Mouse (Mus musculus) intestine, embryonic 15.5 days (tissue): ENCODE measurements around the gene Pear1. TPM values are rescaled to one million over a fixed set of nuclear protein-coding genes. Genes with fewer than 3 reads are reported as not detected.

Experiments
- ATAC-seq: fragments of 200-750 bp; cut with Nextera tagmentation; 2 replicates; pipeline ENCODE4 v1.8.0; 2017; ENCODE audit warnings: moderate TSS enrichment, moderate library complexity
- H3K27ac ChIP-seq: fragments of 300-500 bp; sonication (generic); 2 replicates; pipeline ENCODE4 v1.5.1; 2015; ENCODE audit warnings: mild to moderate bottlenecking, inconsistent platforms
- H3K27me3 ChIP-seq: fragments of 300-500 bp; sonication (generic); replicated peaks from 2 replicates; pipeline ENCODE4 v1.6.1; 2015; ENCODE audit warnings: inconsistent platforms
- H3K36me3 ChIP-seq: fragments of 300-500 bp; sonication (generic); 2 replicates; pipeline ENCODE4 v1.6.1; 2015; ENCODE audit warnings: inconsistent platforms
- H3K4me1 ChIP-seq: fragments of 300-500 bp; sonication (generic); replicated peaks from 2 replicates; pipeline ENCODE4 v1.6.1; 2015; ENCODE audit warnings: inconsistent platforms
- H3K4me2 ChIP-seq: fragments of 300-500 bp; sonication (generic); replicated peaks from 2 replicates; pipeline ENCODE4 v1.6.1; 2015; ENCODE audit warnings: mild to moderate bottlenecking, inconsistent platforms
- H3K4me3 ChIP-seq: fragments of 300-500 bp; sonication (generic); replicated peaks from 2 replicates; pipeline ENCODE4 v1.5.1; 2015; ENCODE audit warnings: inconsistent platforms
- H3K9ac ChIP-seq: fragments of 300-500 bp; sonication (generic); 2 replicates; pipeline ENCODE4 v1.6.1; 2015; ENCODE audit warnings: inconsistent platforms
- H3K9me3 ChIP-seq: fragments of 300-500 bp; sonication (generic); 2 replicates; pipeline ENCODE4 v1.6.1; 2016; ENCODE audit warnings: inconsistent platforms
- WGBS: fragments of 180-500 bp; shearing (Covaris S2); methylation state at CpG from one replicate; pipeline ENCODE4 v1.1.7; 2015; 5-methylcytosine and 5-hydroxymethylcytosine counted together
- polyA plus RNA-seq: library from polyadenylated mRNA; unstranded; fragments of >200 nt; fragmentation: Nextera tagmentation; extraction: Ambion mirVana; gene quantifications from 2 replicates; pipeline ENCODE4 v1.2.1, GENCODE M21; 2015

Gene Pear1
- polyA plus RNA-seq, 1 experiment from 2014 or later, result 22.6 TPM

DNA sequence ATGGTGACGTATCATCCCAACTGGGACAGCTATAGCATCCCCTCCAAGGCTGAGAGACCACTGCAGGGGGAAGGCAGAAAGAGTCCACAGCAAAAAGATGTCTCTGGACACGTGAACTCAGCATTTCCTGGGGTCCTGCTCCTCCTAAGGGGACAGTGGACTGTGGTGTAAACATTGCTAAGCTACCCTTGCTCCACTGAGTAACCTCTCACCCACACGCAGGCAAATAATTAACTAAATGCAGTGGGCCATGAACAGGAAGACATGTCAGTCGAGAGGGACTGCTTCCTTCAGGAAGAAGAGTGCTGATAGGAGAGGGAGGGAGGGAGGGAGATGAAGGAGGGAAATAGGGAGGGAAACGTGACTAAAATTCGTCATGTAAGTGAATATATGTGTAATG is 53.0 kb downstream of the Pear1 start:
- Histone ChIP-seq H3K27ac (no peak overlapping the region), H3K36me3 (no peaks in the 10 kb centered on the region), H3K4me3 (no peak overlapping the region), H3K4me2 (no peak overlapping the region), H3K4me1 (peaks cover 22% of the 10 kb centered on the region), H3K9ac (no peak overlapping the region), H3K27me3 (no peaks in the 10 kb centered on the region), H3K9me3 (no peaks in the 10 kb centered on the region)
- 25% methylated on average over 6 of the region's 6 CpGs for WGBS
- ATAC-seq, result peak; percentile 37

DNA sequence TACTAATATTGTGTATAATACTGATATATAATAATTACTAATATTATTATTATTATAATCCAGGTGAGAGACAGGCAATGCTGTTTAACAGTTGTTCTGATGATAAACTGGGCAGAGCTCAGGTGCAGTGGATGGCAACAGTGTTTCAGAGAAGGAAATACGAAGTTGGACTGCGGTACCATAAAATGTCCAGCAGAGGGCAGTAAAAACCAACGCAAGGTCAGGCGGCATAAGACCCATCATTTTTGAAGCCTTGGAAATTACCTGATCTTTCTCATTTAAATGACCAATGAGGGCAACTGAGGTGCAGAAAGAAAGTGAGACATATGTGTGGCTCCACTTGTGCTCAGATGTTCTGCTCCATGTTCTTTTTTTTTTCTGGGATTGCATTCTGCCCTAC is 53.8 kb downstream of the Pear1 start:
- Histone ChIP-seq H3K27ac (no peak overlapping the region), H3K4me1 (peaks cover 29% of the 10 kb centered on the region), H3K9ac (no peak overlapping the region), H3K9me3 (no peaks in the 10 kb centered on the region), H3K4me3 (no peak overlapping the region), H3K4me2 (no peak overlapping the region), H3K27me3 (no peaks in the 10 kb centered on the region), H3K36me3 (no peaks in the 10 kb centered on the region)
- 0% methylated on average over 4 of the region's 4 CpGs for WGBS
- no peak for ATAC-seq

DNA sequence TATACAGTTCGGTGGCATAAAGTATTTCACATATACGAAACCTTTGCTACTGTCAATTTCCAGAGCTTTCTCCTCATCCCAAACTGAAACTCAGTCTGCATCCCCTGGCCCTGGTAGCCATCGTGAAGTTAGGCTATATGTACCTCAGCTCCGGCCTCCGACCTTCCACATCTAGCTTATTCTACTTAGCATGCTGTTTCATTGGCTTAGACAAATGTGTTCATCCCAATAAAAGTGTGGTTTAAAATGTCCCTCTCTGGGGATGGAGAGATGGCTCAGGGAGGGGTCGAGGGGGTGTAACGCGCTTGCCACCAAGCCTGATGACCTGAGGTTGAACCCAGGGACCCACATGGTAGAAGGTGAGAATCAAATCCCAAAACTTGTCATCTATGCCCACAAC is 54.6 kb downstream of the Pear1 start:
- H3K9ac ChIP-seq, result no peak overlapping the region
- no peak overlapping the region for H3K4me3 ChIP-seq
- H3K27ac ChIP-seq, result no peak overlapping the region
- H3K36me3 ChIP-seq, result no peaks in the 10 kb centered on the region
- H3K27me3 ChIP-seq, result no peaks in the 10 kb centered on the region
- WGBS, result 76% methylated on average over 8 of the region's 8 CpGs
- no peak overlapping the region for H3K4me2 ChIP-seq
- no peak for ATAC-seq
- peaks cover 36% of the 10 kb centered on the region for H3K4me1 ChIP-seq
- H3K9me3 ChIP-seq, result no peaks in the 10 kb centered on the region

DNA sequence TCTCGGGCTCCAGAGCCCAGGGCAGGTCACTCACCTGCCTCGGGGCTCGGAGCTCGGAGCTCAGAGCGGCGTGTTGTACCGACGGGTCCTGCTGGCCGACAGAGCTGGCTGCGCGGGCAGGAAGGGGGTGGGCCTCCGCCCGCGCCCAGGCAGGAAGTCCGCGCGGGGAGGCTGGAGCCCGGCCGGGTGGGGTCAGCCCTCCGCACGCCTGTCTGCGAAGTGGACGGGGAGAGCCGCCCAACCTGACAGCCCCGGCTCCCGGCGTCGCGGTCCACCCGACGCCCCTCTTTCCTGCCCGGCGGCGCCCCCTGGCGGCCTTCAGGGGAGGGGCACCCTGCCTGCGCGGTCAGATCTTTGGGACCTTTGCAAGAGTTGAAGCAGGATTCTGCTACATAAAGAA is 55.3 kb downstream of the Pear1 start:
- peak; percentile 73 for ATAC-seq
- peak overlapping the region; percentile 50 for H3K9ac ChIP-seq
- H3K4me3 ChIP-seq, result peak overlapping the region; percentile 57
- under 1% methylated on average over 36 of the region's 37 CpGs for WGBS
- no peaks in the 10 kb centered on the region for H3K27me3 ChIP-seq
- no peaks in the 10 kb centered on the region for H3K9me3 ChIP-seq
- no peaks in the 10 kb centered on the region for H3K36me3 ChIP-seq
- H3K4me1 ChIP-seq, result peaks cover 43% of the 10 kb centered on the region
- H3K4me2 ChIP-seq, result peak overlapping the region; percentile 67
- peak overlapping the region; percentile 59 for H3K27ac ChIP-seq

DNA sequence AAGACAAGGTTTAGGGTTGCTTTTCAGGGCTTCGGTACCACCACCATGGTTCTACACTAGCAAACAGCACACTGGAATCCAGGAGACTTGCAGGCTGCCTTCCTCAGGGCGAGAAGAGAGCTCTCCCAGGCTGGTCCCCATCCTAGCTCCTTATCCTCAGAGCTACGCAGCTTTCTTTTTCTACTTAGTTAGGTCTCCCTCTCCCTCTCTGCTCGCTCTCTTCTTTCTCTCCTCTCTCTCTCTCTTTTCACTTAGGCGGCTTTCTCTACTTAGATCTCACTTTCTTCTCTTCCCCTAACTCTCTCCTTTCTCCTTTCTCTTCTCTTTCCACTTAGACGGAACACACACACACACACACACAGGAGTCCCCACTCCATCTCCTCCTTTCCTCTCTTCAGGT is 55.7 kb downstream of the Pear1 start:
- peaks cover 47% of the 10 kb centered on the region for H3K4me1 ChIP-seq
- WGBS, result 29% methylated on average over 6 of the region's 6 CpGs
- H3K36me3 ChIP-seq, result no peaks in the 10 kb centered on the region
- no peaks in the 10 kb centered on the region for H3K9me3 ChIP-seq
- H3K27me3 ChIP-seq, result no peaks in the 10 kb centered on the region
- peak overlapping the region; percentile 57 for H3K4me3 ChIP-seq
- H3K4me2 ChIP-seq, result peak overlapping the region; percentile 67
- peak overlapping the region; percentile 59 for H3K27ac ChIP-seq
- H3K9ac ChIP-seq, result peak overlapping the region; percentile 50
- ATAC-seq, result no peak

DNA sequence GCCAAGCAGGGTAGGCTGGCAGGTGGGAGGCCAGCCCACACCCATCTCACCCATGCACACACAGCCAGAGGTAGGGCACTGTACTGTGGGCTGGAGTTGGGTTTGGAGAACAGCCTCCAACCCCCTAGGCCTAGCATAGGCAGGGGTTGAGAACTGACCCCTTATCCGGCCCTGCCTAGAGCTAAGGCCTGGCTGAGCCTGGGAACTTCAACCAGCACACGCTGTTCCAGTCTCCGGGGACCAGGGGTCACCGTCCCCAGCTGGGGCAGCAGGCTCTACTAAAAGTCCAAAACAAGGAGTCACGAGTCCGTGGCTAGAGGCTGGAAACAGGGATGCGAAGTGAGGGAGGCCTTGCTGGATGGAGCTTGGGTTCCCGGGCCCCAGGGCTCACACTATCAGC is 56.3 kb downstream of the Pear1 start:
- Histone ChIP-seq H3K27ac (peak overlapping the region; percentile 59), H3K36me3 (no peaks in the 10 kb centered on the region), H3K27me3 (no peaks in the 10 kb centered on the region), H3K4me1 (peaks cover 52% of the 10 kb centered on the region), H3K4me3 (peak overlapping the region; percentile 57), H3K9ac (peak overlapping the region; percentile 50), H3K4me2 (peak overlapping the region; percentile 67), H3K9me3 (no peaks in the 10 kb centered on the region)
- 75% methylated on average over 8 of the region's 8 CpGs for WGBS
- ATAC-seq, result no peak

DNA sequence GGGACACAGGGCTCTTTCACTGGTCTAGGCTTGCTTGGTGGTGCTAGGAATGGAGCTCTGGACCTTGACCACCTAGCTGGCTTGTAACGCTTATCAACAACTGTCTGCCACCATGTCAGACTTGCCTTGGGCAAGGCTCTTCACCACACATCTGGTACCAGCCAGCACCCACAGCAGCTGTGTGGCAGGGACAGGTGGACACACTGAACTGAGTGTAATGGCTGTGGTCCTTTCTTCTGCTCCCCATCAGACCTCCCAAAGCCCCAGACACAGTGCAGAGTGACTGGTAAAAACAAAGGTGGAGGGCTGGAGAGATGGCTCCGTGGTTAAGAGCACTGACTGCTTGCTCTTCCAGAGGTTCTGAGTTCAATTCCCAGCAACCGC is 57.8 kb downstream of the Pear1 start:
- ATAC-seq, result no peak
- Histone ChIP-seq H3K4me3 (no peak overlapping the region), H3K4me2 (peak overlapping the region; percentile 58), H3K9me3 (no peaks in the 10 kb centered on the region), H3K4me1 (peaks cover 66% of the 10 kb centered on the region), H3K9ac (no peak overlapping the region), H3K27me3 (no peaks in the 10 kb centered on the region), H3K27ac (peak overlapping the region; percentile 95; the same call in 1 of the 2 replicates), H3K36me3 (no peaks in the 10 kb centered on the region)
- 85% methylated on average over 3 of the region's 3 CpGs for WGBS

DNA sequence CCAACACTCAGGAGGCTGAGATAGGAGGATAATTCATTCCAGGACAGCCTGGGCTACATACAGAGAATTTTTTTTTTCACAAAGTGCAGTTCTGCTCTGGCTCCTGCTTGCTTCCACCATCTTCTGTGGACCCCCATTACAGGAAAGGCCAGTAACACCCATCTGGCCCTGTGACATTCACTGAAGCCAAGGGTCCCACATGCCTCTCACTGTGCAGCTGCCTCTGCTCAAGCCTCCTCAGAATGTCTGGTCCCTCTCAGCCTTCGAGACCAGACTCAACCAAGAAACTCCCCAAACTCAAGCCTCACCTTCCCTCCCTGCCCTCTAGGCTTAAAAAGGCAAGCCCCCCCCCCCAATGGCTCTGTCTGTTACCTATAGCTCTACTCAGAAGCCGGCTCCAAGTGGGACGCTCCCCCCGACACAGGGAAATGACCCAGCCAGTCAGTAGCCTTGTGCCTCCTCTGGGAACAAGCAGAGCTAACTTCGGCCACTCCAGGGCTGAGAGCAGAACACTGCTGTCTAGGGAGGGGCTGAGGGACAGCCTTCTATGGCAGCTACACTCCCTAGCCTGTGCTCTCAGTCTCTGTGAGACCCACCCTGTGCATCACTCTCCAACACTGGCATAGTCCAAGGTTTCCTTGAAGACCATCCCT is 58.3 kb downstream of the Pear1 start:
- WGBS, result 70% methylated on average over 5 of the region's 5 CpGs
- no peak for ATAC-seq
- H3K4me1 ChIP-seq, result peaks cover 65% of the 10 kb centered on the region

DNA sequence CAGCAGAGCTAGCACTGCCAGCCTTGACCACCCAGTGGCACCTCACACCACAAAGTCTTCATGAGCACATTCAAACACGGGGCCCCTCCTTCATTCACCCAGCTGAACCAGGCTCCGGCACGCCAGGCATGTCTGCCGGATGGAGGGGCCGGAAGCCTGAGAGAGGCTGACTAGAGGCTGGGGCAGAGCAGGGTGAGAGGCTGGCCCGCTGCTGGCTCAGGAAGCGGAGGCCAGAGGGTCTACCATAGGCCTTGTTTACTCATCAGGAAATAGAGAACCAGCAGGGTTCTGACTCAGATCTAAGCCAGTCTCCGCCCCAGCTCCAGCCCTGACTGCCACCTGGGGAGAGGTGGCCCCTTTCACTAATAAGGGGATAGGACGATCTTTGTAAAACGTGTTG is 59.0 kb downstream of the Pear1 start:
- peak; percentile 21 for ATAC-seq
- H3K27me3 ChIP-seq, result no peaks in the 10 kb centered on the region
- H3K4me1 ChIP-seq, result peaks cover 64% of the 10 kb centered on the region
- H3K4me2 ChIP-seq, result peak overlapping the region; percentile 58
- H3K9ac ChIP-seq, result peak overlapping the region; percentile 21
- no peaks in the 10 kb centered on the region for H3K9me3 ChIP-seq
- peak overlapping the region; percentile 18; the same call in 1 of the 2 replicates for H3K4me3 ChIP-seq
- peak overlapping the region; percentile 95 for H3K27ac ChIP-seq
- WGBS, result 23% methylated on average over 10 of the region's 10 CpGs
- no peaks in the 10 kb centered on the region for H3K36me3 ChIP-seq

More for the DNA sequence above, 58.3 kb downstream of the Pear1 start:
- 0 out of 2 replicates have a peak overlapping the region, but pooled peaks have one; percentile 21 for H3K9ac ChIP-seq
- H3K27ac ChIP-seq, result peak overlapping the region; percentile 95
- H3K9me3 ChIP-seq, result no peaks in the 10 kb centered on the region
- H3K36me3 ChIP-seq, result no peaks in the 10 kb centered on the region
- peak overlapping the region; percentile 58 for H3K4me2 ChIP-seq
- no peak overlapping the region for H3K4me3 ChIP-seq
- H3K27me3 ChIP-seq, result no peaks in the 10 kb centered on the region

DNA sequence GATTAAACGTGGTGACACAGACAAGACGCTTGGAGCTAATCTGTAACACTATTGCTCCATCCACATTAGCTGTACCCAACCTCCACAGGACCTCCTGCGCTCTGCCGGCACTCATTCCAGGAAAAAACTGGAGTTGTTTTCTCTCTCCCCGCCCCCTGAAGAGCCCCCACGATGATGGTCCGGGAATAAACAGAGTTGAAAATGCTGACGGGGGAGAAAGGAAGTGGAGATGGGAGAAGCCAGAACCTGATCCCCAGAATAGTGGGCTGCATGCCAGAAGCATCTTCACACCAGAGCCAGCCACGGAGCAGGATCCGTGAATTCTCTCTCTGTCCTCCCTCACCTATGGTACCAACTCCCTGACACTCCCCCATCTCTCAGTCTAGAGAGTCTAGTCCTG is 59.6 kb downstream of the Pear1 start:
- peak overlapping the region; percentile 32 for H3K9ac ChIP-seq
- no peaks in the 10 kb centered on the region for H3K36me3 ChIP-seq
- H3K4me3 ChIP-seq, result peak overlapping the region; percentile 18; the same call in 1 of the 2 replicates
- H3K4me2 ChIP-seq, result peak overlapping the region; percentile 58
- ATAC-seq, result peak; percentile 1; the same call in 1 of the 2 replicates
- H3K4me1 ChIP-seq, result peaks cover 64% of the 10 kb centered on the region
- H3K27me3 ChIP-seq, result no peaks in the 10 kb centered on the region
- WGBS, result 17% methylated on average over 10 of the region's 10 CpGs
- peak overlapping the region; percentile 95 for H3K27ac ChIP-seq
- no peaks in the 10 kb centered on the region for H3K9me3 ChIP-seq

DNA sequence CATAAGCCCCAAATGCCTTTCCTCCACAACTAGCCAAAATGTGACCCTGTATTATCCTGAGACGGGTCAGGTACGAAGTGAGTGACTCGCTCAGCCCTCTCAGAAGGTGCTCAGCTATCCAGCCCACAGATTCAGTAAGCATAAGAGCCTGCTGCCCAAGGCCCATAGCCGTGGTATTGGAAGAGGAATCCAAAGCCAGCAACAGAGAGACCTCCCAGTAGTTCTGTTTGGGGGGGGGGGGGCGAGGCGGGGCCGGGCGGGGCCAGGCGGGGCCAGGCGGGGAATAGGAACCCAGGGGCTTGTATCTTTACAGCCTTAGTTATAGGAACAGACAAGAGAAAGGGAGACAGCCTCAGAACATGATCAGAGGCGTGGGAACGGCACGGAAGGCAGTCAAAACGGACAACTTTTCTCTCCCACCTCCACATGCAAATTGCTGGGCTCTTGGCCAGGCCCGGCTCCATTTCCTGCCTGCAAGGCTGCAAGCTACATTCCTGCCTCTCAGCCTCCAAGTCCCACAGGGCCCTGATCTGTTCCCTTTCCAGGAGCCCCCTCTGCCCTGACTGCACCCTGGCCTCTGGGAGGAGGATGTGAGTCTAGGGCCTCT is 60.3 kb downstream of the Pear1 start:
- Histone ChIP-seq H3K36me3 (no peaks in the 10 kb centered on the region), H3K4me1 (peaks cover 70% of the 10 kb centered on the region), H3K27me3 (no peaks in the 10 kb centered on the region), H3K9ac (peak overlapping the region; percentile 32), H3K9me3 (no peaks in the 10 kb centered on the region), H3K4me2 (peak overlapping the region; percentile 58), H3K27ac (peak overlapping the region; percentile 95), H3K4me3 (peak overlapping the region; percentile 18)
- ATAC-seq, result peak; percentile 55
- WGBS, result 8% methylated on average over 15 of the region's 15 CpGs

DNA sequence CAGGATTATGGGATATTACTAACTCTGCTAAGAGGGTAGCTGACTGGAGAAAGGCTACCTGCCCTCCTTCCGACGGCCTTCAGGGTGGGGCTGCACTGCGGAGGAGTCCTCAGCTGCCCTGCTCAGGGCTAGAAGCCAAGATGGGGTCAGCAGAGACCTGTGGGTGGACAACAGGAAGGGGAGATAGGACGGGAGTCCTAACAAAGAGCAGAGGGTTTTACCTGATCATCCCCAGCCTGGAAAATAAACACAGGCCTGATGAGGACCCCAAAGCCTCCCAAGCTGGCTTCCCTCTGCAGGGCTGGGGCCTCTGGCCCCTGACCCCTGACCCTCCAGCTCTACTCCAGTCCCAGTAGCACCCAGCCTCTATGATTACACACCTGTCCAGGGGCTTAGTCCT is 60.9 kb downstream of the Pear1 start:
- Histone ChIP-seq H3K36me3 (no peaks in the 10 kb centered on the region), H3K9ac (peak overlapping the region; percentile 32; the same call in 1 of the 2 replicates), H3K4me3 (0 out of 2 replicates have a peak overlapping the region, but pooled peaks have one; percentile 18), H3K27me3 (no peaks in the 10 kb centered on the region), H3K27ac (peak overlapping the region; percentile 95), H3K4me2 (peak overlapping the region; percentile 58), H3K9me3 (no peaks in the 10 kb centered on the region), H3K4me1 (peaks cover 72% of the 10 kb centered on the region)
- 38% methylated on average over 4 of the region's 4 CpGs for WGBS
- no peak for ATAC-seq
